14 mouse cellular contexts compared by ENCODE assay signal in genomic region chr1:51508543-51508942, GRCm38 (mm10). TPM values are rescaled to one million over a fixed set of nuclear protein-coding genes. Genes with fewer than 3 reads are reported as not detected.
DNase-seq lines count a peak whose midpoint lies in the region; ATAC-seq and TF ChIP-seq lines count a peak whose summit lies in the region.
"Had no signal": no experiment of that assay in that cellular context is flagged by ENCODE, and none has a peak within 500 bp of the region (broad histone marks: within the 10 kb centered on the region; RNA-seq: fewer than 3 reads in every experiment).

No protein-coding gene starts in this region.

- WGBS in heart, embryonic 11.5 days (ENCODE audit: insufficient replicate concordance): 69% methylated on average over 3 of the region's 3 CpGs
- WGBS in kidney, postnatal 0 days: 65% methylated on average over 3 of the region's 3 CpGs
- 54% methylated on average over 3 of the region's 3 CpGs for WGBS in liver, postnatal 0 days (ENCODE audit: insufficient replicate concordance)

- no peak for ATAC-seq in heart, embryonic 11.5 days (replicated peaks; ENCODE audit: insufficient number of reproducible peaks, low FRiP score, low TSS enrichment)
- ATAC-seq in kidney, postnatal 0 days (replicated peaks; ENCODE audit: low FRiP score, low read depth): no peak
- no peak for ATAC-seq in liver, postnatal 0 days

- no peak for TF ChIP-seq EP300 in ES-Bruce4 (IDR thresholded peaks at IDR 0.05; ENCODE audit: insufficient read depth, low read depth, low read length)
- TF ChIP-seq EP300 in liver, postnatal 0 days (IDR thresholded peaks at IDR 0.05; ENCODE audit: low read depth): no peak

- no peak overlapping the region for H3K9ac ChIP-seq in heart, embryonic 11.5 days (ENCODE audit: low read depth, low read length)
- H3K9ac ChIP-seq in kidney, postnatal 0 days (ENCODE audit: low read depth, low read length): no peak overlapping the region
- no peak overlapping the region for H3K9ac ChIP-seq in ES-Bruce4 (ENCODE audit: low read depth, poor library complexity, severe bottlenecking)
- no peak overlapping the region for H3K9ac ChIP-seq in liver, postnatal 0 days (replicated peaks)
- H3K9ac ChIP-seq: forebrain, postnatal 0 days; limb, embryonic 12.5 days had no signal

- no peaks in the 10 kb centered on the region for H3K9me3 ChIP-seq in heart, embryonic 11.5 days (replicated peaks; ENCODE audit: control insufficient read depth, low read length)
- H3K9me3 ChIP-seq in kidney, postnatal 0 days (replicated peaks; ENCODE audit: low read length): no peaks in the 10 kb centered on the region
- no peaks in the 10 kb centered on the region for H3K9me3 ChIP-seq in ES-Bruce4 (replicated peaks; ENCODE audit: control insufficient read depth, insufficient read depth, low read length, poor library complexity, severe bottlenecking)
- no peaks in the 10 kb centered on the region for H3K9me3 ChIP-seq in liver, postnatal 0 days (ENCODE audit: low read length)
- H3K9me3 ChIP-seq: embryonic facial prominence, embryonic 10.5 days; G1E; limb, embryonic 12.5 days had no signal

- H3K4me2 ChIP-seq in heart, embryonic 11.5 days: no peak overlapping the region
- 0 out of 2 replicates have a peak overlapping the region, but pooled peaks have one; percentile 2 for H3K4me2 ChIP-seq in kidney, postnatal 0 days (ENCODE audit: low read length)
- no peak overlapping the region for H3K4me2 ChIP-seq in liver, postnatal 0 days (ENCODE audit: low read depth, low read length)
- H3K4me2 ChIP-seq: limb, embryonic 12.5 days had no signal

- H3K4me3 ChIP-seq in heart, embryonic 11.5 days (ENCODE audit: low read depth, low read length): no peak overlapping the region
- no peak overlapping the region for H3K4me3 ChIP-seq in kidney, postnatal 0 days (replicated peaks; ENCODE audit: low read depth, low read length)
- no peak overlapping the region for H3K4me3 ChIP-seq in ES-Bruce4 (ENCODE audit: low read depth, low read length)
- H3K4me3 ChIP-seq in liver, postnatal 0 days (ENCODE audit: low read depth, low read length): no peak overlapping the region
- H3K4me3 ChIP-seq: embryonic facial prominence, embryonic 10.5 days; limb, embryonic 12.5 days had no signal

- no peaks in the 10 kb centered on the region for H3K36me3 ChIP-seq in heart, embryonic 11.5 days (ENCODE audit: control insufficient read depth, insufficient read depth, low read length)
- no peaks in the 10 kb centered on the region for H3K36me3 ChIP-seq in kidney, postnatal 0 days (ENCODE audit: insufficient read depth, low read length)
- no peaks in the 10 kb centered on the region for H3K36me3 ChIP-seq in ES-Bruce4 (ENCODE audit: control insufficient read depth, insufficient read depth, low read length, poor library complexity, severe bottlenecking)
- H3K36me3 ChIP-seq in liver, postnatal 0 days (replicated peaks; ENCODE audit: insufficient read depth, low read length): no peaks in the 10 kb centered on the region
- H3K36me3 ChIP-seq: embryonic facial prominence, embryonic 10.5 days; G1E; limb, embryonic 12.5 days had no signal

- H3K27ac ChIP-seq in heart, embryonic 11.5 days (ENCODE audit: low read depth, low read length): peak overlapping the region; percentile 62; the same call in 1 of the 2 replicates
- peak overlapping the region; percentile 44 for H3K27ac ChIP-seq in kidney, postnatal 0 days
- H3K27ac ChIP-seq in ES-Bruce4 (ENCODE audit: insufficient read depth, low read length): peak overlapping the region; percentile 41; the same call in 1 of the 2 replicates
- H3K27ac ChIP-seq in liver, postnatal 0 days (ENCODE audit: low read depth): peak overlapping the region; percentile 58
- H3K27ac ChIP-seq: embryonic facial prominence, embryonic 10.5 days; limb, embryonic 12.5 days had no signal

- TF ChIP-seq POLR2A in ES-Bruce4 (IDR thresholded peaks at IDR 0.05; ENCODE audit: insufficient read depth, low read length): no peak

- H3K4me1 ChIP-seq in heart, embryonic 11.5 days (ENCODE audit: control insufficient read depth, insufficient read depth, low read length): peaks cover 6% of the 10 kb centered on the region; the same call in 1 of the 2 replicates
- H3K4me1 ChIP-seq in kidney, postnatal 0 days (replicated peaks; ENCODE audit: insufficient read depth, low read length): 0 out of 2 replicates have a peak, but pooled peaks cover 3% of the 10 kb centered on the region
- peaks cover 4% of the 10 kb centered on the region for H3K4me1 ChIP-seq in ES-Bruce4 (ENCODE audit: control insufficient read depth, insufficient read depth, low read length)
- peaks cover 24% of the 10 kb centered on the region for H3K4me1 ChIP-seq in liver, postnatal 0 days (ENCODE audit: insufficient read depth)

- TF ChIP-seq CTCF in kidney, postnatal 0 days (IDR thresholded peaks at IDR 0.05; ENCODE audit: low read depth): no peak
- no peak for TF ChIP-seq CTCF in ES-Bruce4 (IDR thresholded peaks at IDR 0.05; ENCODE audit: low read depth, low read length)
- TF ChIP-seq CTCF in liver, postnatal 0 days (IDR thresholded peaks at IDR 0.05; ENCODE audit: low read depth): no peak

- H3K27me3 ChIP-seq in heart, embryonic 11.5 days (ENCODE audit: control insufficient read depth, insufficient read depth, low read length): no peaks in the 10 kb centered on the region
- H3K27me3 ChIP-seq in kidney, postnatal 0 days (ENCODE audit: insufficient read depth, low read length): no peaks in the 10 kb centered on the region
- no peaks in the 10 kb centered on the region for H3K27me3 ChIP-seq in ES-Bruce4 (ENCODE audit: control insufficient read depth, insufficient read depth, low read length, poor library complexity, severe bottlenecking)
- no peaks in the 10 kb centered on the region for H3K27me3 ChIP-seq in liver, postnatal 0 days (ENCODE audit: insufficient read depth, low read length)
- H3K27me3 ChIP-seq: limb, embryonic 12.5 days had no signal

- DNase-seq in heart, postnatal 4 days: no peak
- no peak for DNase-seq in kidney, postnatal 0 days (ENCODE audit: low spot score)
- DNase-seq in kidney, postnatal 4 days: no peak
- no peak for DNase-seq in liver, postnatal 0 days
- no peak for DNase-seq in adrenal gland, adult 8-10 months
- DNase-seq in adrenal gland, adult 18-20 months (ENCODE audit: low spot score in 2 of 2): no peak
- DNase-seq: cerebellum, postnatal 25 days; forebrain, postnatal 0 days; gastrocnemius, postnatal 25 days had no signal

RNA-seq across cellular contexts. Expression of gene Nabp1, which starts 30.3 kb away (rescaled TPM):
- 14.0 and 15.9 TPM in 2 replicates for polyA plus RNA-seq in heart, embryonic 11.5 days (2014; fragmentation: Nextera tagmentation; extraction: Ambion mirVana)
- total RNA-seq in heart, postnatal 4 days (2021): 10 to 100 TPM; 23.0 to 26.1 TPM
- 37.7 and 42.6 TPM in 2 replicates for polyA plus RNA-seq in kidney, postnatal 0 days (2015; fragmentation: Nextera tagmentation; extraction: Ambion mirVana)
- polyA plus RNA-seq in ES-Bruce4 (2011; ENCODE audit: insufficient read depth, insufficient read length, low read depth, missing spikeins): 126 and 145 TPM in 2 replicates
- polyA plus RNA-seq in liver, postnatal 0 days (2015; fragmentation: Nextera tagmentation; extraction: Ambion mirVana): 6.2 and 7.2 TPM in 2 replicates
- total RNA-seq in adrenal gland, adult 8-10 months (2022): 10 to 100 TPM; 18.5 to 45.8 (median 28.5) TPM
- total RNA-seq in adrenal gland, adult 18-20 months (2021): 10 to 100 TPM; 36.3 to 44.6 TPM
